Mouse (Mus musculus): ENCODE data around the gene Rnf19b. TPM values are rescaled to one million over a fixed set of nuclear protein-coding genes. Genes with fewer than 3 reads are reported as not detected.

The Rnf19b gene
- total RNA-seq, 2 experiments from 2014 or later, result 41.1 to 45.6 TPM

- DNase-seq, result no peak
Measured at GRCm38 (mm10) chr4:129068848-129069247, 10.8 kb downstream of the Rnf19b start.

GRCm38 (mm10) chr4:129079126-129079525 is 21.1 kb downstream of the Rnf19b start:
- DNase-seq, result no peak

- DNase-seq, result no peak
Measured at GRCm38 (mm10) chr4:129081041-129081440, 23.0 kb downstream of the Rnf19b start.

GRCm38 (mm10) chr4:129081512-129081911 is 23.4 kb downstream of the Rnf19b start:
- no peak for DNase-seq

- DNase-seq, result no peak
Measured at GRCm38 (mm10) chr4:129081939-129082338, 23.9 kb downstream of the Rnf19b start.

GRCm38 (mm10) chr4:129082379-129083115 is 24.5 kb downstream of the Rnf19b start:
- DNase-seq, result peak; percentile 73 to 84

- DNase-seq, result peak in 1 of 2 experiments; percentile 22
Measured at GRCm38 (mm10) chr4:129084896-129085295, 26.8 kb downstream of the Rnf19b start.

GRCm38 (mm10) chr4:129086078-129086477 is 28.0 kb downstream of the Rnf19b start:
- peak; percentile 56 to 73 for DNase-seq

GRCm38 (mm10) chr4:129087850-129088249 is 29.8 kb downstream of the Rnf19b start:
- no peak for DNase-seq

- DNase-seq, result peak in 1 of 2 experiments; percentile 26
Measured at GRCm38 (mm10) chr4:129095276-129095675, 37.2 kb downstream of the Rnf19b start.

GRCm38 (mm10) chr4:129097006-129097405 is 38.9 kb downstream of the Rnf19b start:
- DNase-seq, result no peak

- DNase-seq, result no peak
Measured at GRCm38 (mm10) chr4:129102133-129102829, 44.2 kb downstream of the Rnf19b start.

- peak in 1 of 2 experiments; percentile 22 for DNase-seq
Measured at GRCm38 (mm10) chr4:129105356-129105755, 47.3 kb downstream of the Rnf19b start, which contains the start of gene Tmem54. Tmem54 (plus strand) TSS chr4:129105548.

- DNase-seq, result no peak
Measured at GRCm38 (mm10) chr4:129106073-129106472, 48.0 kb downstream of the Rnf19b start.

GRCm38 (mm10) chr4:129107348-129107899 is 49.4 kb downstream of the Rnf19b start:
- no peak for DNase-seq

GRCm38 (mm10) chr4:129108624-129109023 is 50.6 kb downstream of the Rnf19b start:
- no peak for DNase-seq

GRCm38 (mm10) chr4:129110804-129111203 is 52.7 kb downstream of the Rnf19b start:
- no peak for DNase-seq

- peak in 1 of 2 experiments; percentile 23 for DNase-seq
Measured at GRCm38 (mm10) chr4:129111350-129111749, 53.3 kb downstream of the Rnf19b start.

- no peak for DNase-seq
Measured at GRCm38 (mm10) chr4:129112231-129112630, 54.2 kb downstream of the Rnf19b start.

- DNase-seq, result peak; percentile 42 to 62
Measured at GRCm38 (mm10) chr4:129113083-129113988, 55.3 kb downstream of the Rnf19b start.

GRCm38 (mm10) chr4:129116703-129117102 is 58.6 kb downstream of the Rnf19b start:
- no peak for DNase-seq
